Mouse (Mus musculus) hindbrain, postnatal 0 days (tissue): Measurements from ENCODE around the gene Brsk1. TPM values are rescaled to one million over a fixed set of nuclear protein-coding genes. Genes with fewer than 3 reads are reported as not detected.

ENCODE experiments used
- ATAC-seq: fragments of 200-750 bp; cut with Nextera tagmentation; 2 replicates; pipeline ENCODE4 v1.8.0; 2017; ENCODE audit warnings: mild to moderate bottlenecking, moderate TSS enrichment, moderate library complexity
- DNase-seq: peaks from one replicate; pipeline ENCODE4 v3.0.0-alpha.2; 2015; ENCODE audit warnings: low spot score
- H3K27ac ChIP-seq: fragments of 300-500 bp; sonication (generic); 2 replicates; pipeline ENCODE4 v1.5.1; 2014; ENCODE audit warnings: mild to moderate bottlenecking
- H3K27me3 ChIP-seq: fragments of 300-500 bp; sonication (generic); 2 replicates; pipeline ENCODE4 v1.6.1; 2014; ENCODE audit warnings: low read length, mixed read lengths; ENCODE audit not compliant: insufficient read depth
- H3K36me3 ChIP-seq: fragments of 300-500 bp; sonication (generic); 2 replicates; pipeline ENCODE4 v1.6.1; 2014; ENCODE audit warnings: low read length, mixed read lengths; ENCODE audit not compliant: insufficient read depth
- H3K4me1 ChIP-seq: fragments of 300-500 bp; sonication (generic); 2 replicates; pipeline ENCODE4 v1.6.1; 2014; ENCODE audit warnings: antibody characterized with exemption, low read length, mixed read lengths; ENCODE audit not compliant: insufficient read depth
- H3K4me2 ChIP-seq: fragments of 300-500 bp; sonication (generic); 2 replicates; pipeline ENCODE4 v1.6.1; 2014; ENCODE audit warnings: low read depth, mild to moderate bottlenecking, low read length, moderate library complexity, mixed read lengths
- H3K4me3 ChIP-seq: fragments of 300-500 bp; sonication (generic); 2 replicates; pipeline ENCODE4 v1.5.1; 2014; ENCODE audit warnings: low read length
- H3K9ac ChIP-seq: fragments of 300-500 bp; sonication (generic); replicated peaks from 2 replicates; pipeline ENCODE4 v1.6.1; 2014; ENCODE audit warnings: mild to moderate bottlenecking, low read length, moderate library complexity, mixed read lengths
- H3K9me3 ChIP-seq: fragments of 300-500 bp; sonication (generic); 2 replicates; pipeline ENCODE4 v1.6.1; 2016; ENCODE audit warnings: low read length, mixed read lengths
- CTCF ChIP-seq: IDR thresholded peaks from 2 replicates; pipeline ENCODE4 v1.5.1; 2016; ENCODE audit warnings: antibody characterized with exemption, control low read depth, low read depth
- WGBS: fragments of 180-500 bp; shearing (Covaris S2); extraction: QIAGEN DNeasy Blood & Tissue Kit; methylation state at CpG from one replicate; pipeline ENCODE4 v1.1.7; 2014; 5-methylcytosine and 5-hydroxymethylcytosine counted together
- polyA plus RNA-seq: library from polyadenylated mRNA; unstranded; fragments of >200 nt; fragmentation: Nextera tagmentation; extraction: Ambion mirVana; gene quantifications from 2 replicates; pipeline ENCODE4 v1.2.1, GENCODE M21; 2015
- total RNA-seq: library from RNA; depleted of rRNA; stranded (reverse); fragments of >200 nt; gene quantifications from 2 replicates; pipeline ENCODE4 v1.2.3, GENCODE M21; 2014

Gene Brsk1
- total and polyA plus RNA-seq, 2 experiments from 2014 or later: 7.1 to 195 TPM

GRCm38 (mm10) chr7:4725169-4725568, 34.8 kb downstream of the Brsk1 start, which contains the start of gene Tmem150b:
TSS of gene Tmem150b (minus strand) at chr7:4725249.
- no peak for DNase-seq
- ATAC-seq: no peak
- H3K4me1 ChIP-seq: no peaks in the 10 kb centered on the region
- WGBS: 86% methylated on average over 7 of the region's 7 CpGs
- H3K9me3 ChIP-seq: no peaks in the 10 kb centered on the region
- no peak within 1 kb of the TSS for H3K4me3 ChIP-seq
- no peak for TF ChIP-seq CTCF
- no peaks in the 10 kb centered on the region for H3K27me3 ChIP-seq
- no peak within 1 kb of the TSS for H3K9ac ChIP-seq
- no peak within 1 kb of the TSS for H3K27ac ChIP-seq
- H3K36me3 ChIP-seq: no peaks in the 10 kb centered on the region
- no peak within 1 kb of the TSS for H3K4me2 ChIP-seq

DNA sequence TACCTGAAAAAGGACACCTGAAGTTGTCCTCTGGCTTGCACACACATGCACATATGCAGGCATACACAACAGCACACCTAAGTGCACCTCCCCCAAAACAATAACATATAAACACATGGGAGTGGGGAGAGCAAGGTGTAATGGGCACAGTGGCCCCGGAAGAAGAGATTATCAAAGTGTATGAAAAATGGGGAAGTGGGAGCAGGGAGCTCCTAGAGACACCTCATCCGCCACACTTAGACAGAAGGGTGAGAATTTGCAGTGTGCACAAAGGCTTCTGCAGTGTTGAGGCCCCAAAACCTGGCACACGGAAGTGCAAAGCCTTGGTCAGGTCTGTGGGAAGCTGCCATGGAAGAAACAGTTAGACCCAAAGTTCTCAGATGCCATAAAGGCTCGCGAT, 40.7 kb downstream of the Brsk1 start:
- DNase-seq (no peak), ATAC-seq (no peak)
- Histone ChIP-seq H3K4me1 (no peaks in the 10 kb centered on the region), H3K4me2 (no peak overlapping the region), H3K9ac (no peak overlapping the region), H3K9me3 (no peaks in the 10 kb centered on the region), H3K36me3 (no peaks in the 10 kb centered on the region), H3K27ac (no peak overlapping the region), H3K4me3 (no peak overlapping the region), H3K27me3 (no peaks in the 10 kb centered on the region)
- TF ChIP-seq CTCF: no peak
- WGBS: 82% methylated on average over 5 of the region's 5 CpGs

- no peak for TF ChIP-seq CTCF
- H3K4me3 ChIP-seq: no peak overlapping the region
- no peak overlapping the region for H3K4me2 ChIP-seq
- DNase-seq (no peak), ATAC-seq (no peak)
- H3K9ac ChIP-seq: no peak overlapping the region
- H3K27me3 ChIP-seq: no peaks in the 10 kb centered on the region
- no peaks in the 10 kb centered on the region for H3K36me3 ChIP-seq
- no peaks in the 10 kb centered on the region for H3K9me3 ChIP-seq
- 71% methylated on average over 6 of the region's 6 CpGs for WGBS
- no peaks in the 10 kb centered on the region for H3K4me1 ChIP-seq
- no peak overlapping the region for H3K27ac ChIP-seq
These were observed 42.6 kb downstream of the Brsk1 start for GRCm38 (mm10) chr7:4732968-4733392.

DNA sequence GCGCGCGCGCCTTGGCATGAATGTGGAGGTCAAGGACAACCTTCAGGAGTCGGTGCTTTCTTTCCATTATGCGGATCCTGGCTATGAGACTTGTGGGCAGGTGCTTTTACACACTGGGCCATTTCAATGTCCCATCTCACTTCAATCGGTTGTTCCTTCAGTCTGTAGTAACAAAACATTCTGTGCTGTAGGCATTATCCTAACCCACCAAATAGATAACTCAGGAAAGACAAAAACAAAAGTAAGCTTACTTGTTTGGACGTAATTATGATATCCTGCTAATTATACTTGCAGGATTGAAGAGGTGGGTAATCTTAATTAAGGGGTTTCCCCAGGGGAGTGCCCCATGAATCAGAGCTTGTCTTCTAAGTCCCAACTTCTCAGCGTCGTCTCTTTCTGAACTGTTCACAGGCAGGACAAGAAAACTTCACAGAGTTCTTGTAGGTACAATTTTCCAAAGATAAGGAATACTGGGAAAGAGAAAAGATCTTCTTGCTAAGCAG, 48.7 kb downstream of the Brsk1 start:
- TF ChIP-seq CTCF: no peak
- peak overlapping the region; percentile 62 for H3K4me2 ChIP-seq
- no peak for DNase-seq
- no peaks in the 10 kb centered on the region for H3K9me3 ChIP-seq
- H3K27me3 ChIP-seq: no peaks in the 10 kb centered on the region
- no peaks in the 10 kb centered on the region for H3K36me3 ChIP-seq
- H3K4me3 ChIP-seq: peak overlapping the region; percentile 35
- no peak for ATAC-seq
- 40% methylated on average over 10 of the region's 10 CpGs for WGBS
- 0 out of 2 replicates have a peak overlapping the region, but pooled peaks have one; percentile 17 for H3K9ac ChIP-seq
- peaks cover 22% of the 10 kb centered on the region for H3K4me1 ChIP-seq
- peak overlapping the region; percentile 67 for H3K27ac ChIP-seq

GRCm38 (mm10) chr7:4739544-4740275, 49.3 kb downstream of the Brsk1 start, which contains the start of gene Kmt5c:
TSS of gene Kmt5c (plus strand) at chr7:4740115.
- H3K9ac ChIP-seq: peak within 1 kb of the TSS; percentile 91
- ATAC-seq (peak; percentile 98), DNase-seq (peak; percentile 99)
- H3K4me3 ChIP-seq: peak within 1 kb of the TSS; percentile 74
- H3K9me3 ChIP-seq: no peaks in the 10 kb centered on the region
- WGBS: under 1% methylated on average over 30 of the region's 44 CpGs
- no peaks in the 10 kb centered on the region for H3K36me3 ChIP-seq
- H3K4me1 ChIP-seq: peaks cover 22% of the 10 kb centered on the region
- no peaks in the 10 kb centered on the region for H3K27me3 ChIP-seq
- H3K27ac ChIP-seq: peak within 1 kb of the TSS; percentile 92
- H3K4me2 ChIP-seq: peak within 1 kb of the TSS; percentile 91
- TF ChIP-seq CTCF: peak; percentile 48

- Histone ChIP-seq H3K9ac (peak overlapping the region; percentile 91), H3K4me2 (peak overlapping the region; percentile 91), H3K36me3 (no peaks in the 10 kb centered on the region), H3K27ac (peak overlapping the region; percentile 92), H3K4me3 (peak overlapping the region; percentile 74), H3K27me3 (no peaks in the 10 kb centered on the region), H3K4me1 (peaks cover 22% of the 10 kb centered on the region), H3K9me3 (no peaks in the 10 kb centered on the region)
- WGBS: 2% methylated on average over 10 of the region's 14 CpGs
- ATAC-seq (no peak; the same call in 1 of the 2 replicates), DNase-seq (no peak)
- TF ChIP-seq CTCF: no peak
These were observed 49.9 kb downstream of the Brsk1 start for GRCm38 (mm10) chr7:4740309-4740727.

DNA sequence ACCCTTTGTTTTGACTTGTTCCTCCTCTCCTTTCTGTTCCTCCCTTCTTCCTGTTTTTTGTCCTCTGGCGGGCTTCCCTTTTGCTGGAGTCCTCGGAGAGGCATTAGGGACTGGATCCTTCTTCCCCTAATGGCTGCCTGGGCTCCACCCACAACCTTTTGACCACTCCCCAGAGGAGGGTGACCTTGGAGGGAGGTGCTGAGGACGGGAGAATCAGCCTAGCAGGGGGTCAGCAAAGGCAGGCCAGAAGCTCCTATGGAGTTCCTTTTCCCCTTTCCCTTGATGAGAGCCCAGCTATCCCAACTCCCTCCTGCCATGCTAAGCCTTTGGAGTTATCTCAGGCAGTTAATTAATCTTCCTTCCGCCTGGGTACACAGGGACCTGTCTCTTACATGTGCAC, 50.7 kb downstream of the Brsk1 start:
- ATAC-seq (no peak), DNase-seq (peak; percentile 51)
- Histone ChIP-seq H3K4me3 (peak overlapping the region; percentile 74), H3K27me3 (no peaks in the 10 kb centered on the region), H3K4me1 (peaks cover 22% of the 10 kb centered on the region), H3K9me3 (no peaks in the 10 kb centered on the region), H3K36me3 (no peaks in the 10 kb centered on the region), H3K9ac (peak overlapping the region; percentile 91), H3K4me2 (peak overlapping the region; percentile 91), H3K27ac (peak overlapping the region; percentile 92)
- WGBS: under 1% methylated on average over 4 of the region's 4 CpGs
- no peak for TF ChIP-seq CTCF
